Comparison of ENCODE assay signal across 36 mouse cellular contexts in the genomic region with DNA sequence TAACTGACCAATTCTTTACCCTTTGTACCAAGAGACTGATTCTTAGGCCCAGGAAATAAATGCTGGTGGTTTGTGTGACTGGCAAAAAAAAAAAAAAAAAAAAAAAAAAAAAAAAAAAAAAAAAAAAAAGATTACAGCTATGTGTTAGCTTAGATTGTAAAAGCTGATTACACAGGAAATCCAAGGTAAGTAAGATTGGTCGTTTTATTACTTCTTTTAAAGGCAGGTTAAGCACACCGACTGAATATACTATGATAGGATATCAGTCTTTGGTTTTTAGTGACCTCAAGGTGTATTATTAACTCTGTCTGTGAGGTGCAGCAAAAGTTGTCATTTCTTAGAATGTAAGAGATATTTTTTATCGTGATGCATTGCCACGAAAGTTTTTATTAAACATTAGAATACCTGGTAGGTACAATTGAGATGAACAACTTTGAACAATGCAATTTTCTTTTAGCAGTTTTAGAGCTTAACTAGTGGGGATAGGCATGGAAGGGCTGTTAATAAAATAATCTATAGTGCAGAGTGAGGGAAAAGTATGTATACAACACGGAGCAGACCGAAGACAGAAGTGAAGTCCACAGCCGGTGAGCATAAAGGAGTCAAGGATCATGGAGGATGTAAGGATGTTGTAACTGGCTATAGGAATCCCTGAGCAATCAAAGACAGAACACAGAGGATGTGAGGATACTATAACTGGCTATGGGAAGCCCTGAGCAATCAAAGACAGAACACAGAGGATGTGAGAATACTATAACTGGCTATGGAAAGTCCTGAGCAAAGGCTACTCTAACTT. TPM values are rescaled to one million over a fixed set of nuclear protein-coding genes. Genes with fewer than 3 reads are reported as not detected.
"Had no signal": no experiment of that assay in that cellular context is flagged by ENCODE, and none has a peak within 500 bp of the region (broad histone marks: within the 10 kb centered on the region; RNA-seq: fewer than 3 reads in every experiment).

No protein-coding gene starts in this region.

- H3K4me1 ChIP-seq: embryonic facial prominence, embryonic 10.5 days; embryonic facial prominence, embryonic 12.5 days; embryonic facial prominence, embryonic 13.5 days; embryonic facial prominence, embryonic 15.5 days; forebrain, embryonic 10.5 days; forebrain, embryonic 12.5 days; forebrain, embryonic 13.5 days; forebrain, embryonic 15.5 days had no signal

- H3K9ac ChIP-seq: embryonic facial prominence, embryonic 12.5 days; embryonic facial prominence, embryonic 13.5 days; embryonic facial prominence, embryonic 15.5 days; forebrain, embryonic 12.5 days; forebrain, embryonic 13.5 days; forebrain, embryonic 15.5 days; forebrain, postnatal 0 days had no signal

- H3K27me3 ChIP-seq: embryonic facial prominence, embryonic 12.5 days; embryonic facial prominence, embryonic 13.5 days; embryonic facial prominence, embryonic 15.5 days; forebrain, embryonic 12.5 days; forebrain, embryonic 13.5 days; forebrain, embryonic 15.5 days had no signal

- DNase-seq: cerebellum, adult 8-10 months; cerebellum, adult 9-10 months; cerebellum, adult 9-11 months; cerebellum, postnatal 36 days; embryo, embryonic 11 days; forebrain, postnatal 0 days; gastrocnemius, adult 2 months; gastrocnemius, postnatal 10 days; gastrocnemius, postnatal 14 days; gastrocnemius, postnatal 25 days; gastrocnemius, postnatal 36 days; heart, adult 18-20 months; heart, adult 2 months had no signal

- ATAC-seq: forebrain, embryonic 13.5 days; forebrain, embryonic 14.5 days; forebrain, embryonic 15.5 days; forebrain, embryonic 16.5 days; forebrain, postnatal 0 days had no signal

- H3K36me3 ChIP-seq: embryonic facial prominence, embryonic 10.5 days; embryonic facial prominence, embryonic 12.5 days; embryonic facial prominence, embryonic 13.5 days; embryonic facial prominence, embryonic 15.5 days; forebrain, embryonic 10.5 days; forebrain, embryonic 12.5 days; forebrain, embryonic 15.5 days had no signal

- H3K9me3 ChIP-seq: embryonic facial prominence, embryonic 10.5 days; embryonic facial prominence, embryonic 12.5 days; embryonic facial prominence, embryonic 13.5 days; embryonic facial prominence, embryonic 15.5 days; forebrain, embryonic 10.5 days; forebrain, embryonic 12.5 days; forebrain, embryonic 13.5 days; forebrain, embryonic 15.5 days had no signal

- H3K4me3 ChIP-seq: embryonic facial prominence, embryonic 10.5 days; embryonic facial prominence, embryonic 12.5 days; embryonic facial prominence, embryonic 13.5 days; embryonic facial prominence, embryonic 15.5 days; erythroblast, embryonic 14.5 days; forebrain, embryonic 10.5 days; forebrain, embryonic 12.5 days; forebrain, embryonic 13.5 days; forebrain, embryonic 15.5 days; gastrocnemius, adult 2 months; heart, adult 2 months had no signal

- H3K27ac ChIP-seq: embryonic facial prominence, embryonic 10.5 days; embryonic facial prominence, embryonic 12.5 days; embryonic facial prominence, embryonic 13.5 days; embryonic facial prominence, embryonic 15.5 days; forebrain, embryonic 10.5 days; forebrain, embryonic 12.5 days; forebrain, embryonic 13.5 days; forebrain, embryonic 15.5 days; gastrocnemius, adult 2 months; heart, adult 2 months had no signal

- H3K4me2 ChIP-seq: embryonic facial prominence, embryonic 12.5 days; embryonic facial prominence, embryonic 13.5 days; embryonic facial prominence, embryonic 15.5 days; forebrain, embryonic 12.5 days; forebrain, embryonic 13.5 days; forebrain, embryonic 15.5 days had no signal

RNA-seq across cellular contexts. Expression of a gene that starts 10.7 kb away (rescaled TPM):
- total RNA-seq: common myeloid progenitor, adult 5-6 weeks; forebrain, postnatal 0 days; gastrocnemius, adult 18-20 months; gastrocnemius, adult 2 months; gastrocnemius, adult 8-10 months; gastrocnemius, postnatal 10 days; gastrocnemius, postnatal 14 days; gastrocnemius, postnatal 25 days; gastrocnemius, postnatal 36 days; gastrocnemius, postnatal 4 days; granulocyte monocyte progenitor cell, adult 5-6 weeks; heart, adult 18-20 months; heart, adult 2 months; heart, adult 8-10 months had no signal
- polyA plus RNA-seq: cortical plate, adult 2 months; embryonic facial prominence, embryonic 10.5 days; embryonic facial prominence, embryonic 11.5 days; embryonic facial prominence, embryonic 12.5 days; embryonic facial prominence, embryonic 13.5 days; embryonic facial prominence, embryonic 14.5 days; embryonic facial prominence, embryonic 15.5 days; erythroblast, embryonic 14.5 days; forebrain, embryonic 10.5 days; forebrain, embryonic 11.5 days; forebrain, embryonic 12.5 days; forebrain, embryonic 13.5 days; forebrain, embryonic 14.5 days; forebrain, embryonic 15.5 days; forebrain, embryonic 16.5 days; gonadal fat pad, adult 2 months; heart, adult 2 months had no signal

RNA-seq across cellular contexts. Expression of a gene that starts 57.0 kb away (rescaled TPM):
- total RNA-seq: common myeloid progenitor, adult 5-6 weeks; forebrain, postnatal 0 days; gastrocnemius, adult 18-20 months; gastrocnemius, adult 2 months; gastrocnemius, adult 8-10 months; gastrocnemius, postnatal 10 days; gastrocnemius, postnatal 14 days; gastrocnemius, postnatal 25 days; gastrocnemius, postnatal 36 days; gastrocnemius, postnatal 4 days; granulocyte monocyte progenitor cell, adult 5-6 weeks; heart, adult 18-20 months; heart, adult 2 months; heart, adult 8-10 months had no signal
- polyA plus RNA-seq: cortical plate, adult 2 months; embryonic facial prominence, embryonic 10.5 days; embryonic facial prominence, embryonic 11.5 days; embryonic facial prominence, embryonic 12.5 days; embryonic facial prominence, embryonic 13.5 days; embryonic facial prominence, embryonic 14.5 days; embryonic facial prominence, embryonic 15.5 days; erythroblast, embryonic 14.5 days; forebrain, embryonic 10.5 days; forebrain, embryonic 11.5 days; forebrain, embryonic 12.5 days; forebrain, embryonic 13.5 days; forebrain, embryonic 14.5 days; forebrain, embryonic 15.5 days; forebrain, embryonic 16.5 days; forebrain, postnatal 0 days; frontal cortex, adult 2 months had no signal

RNA-seq across cellular contexts. Expression of a gene that starts 57.1 kb away (rescaled TPM):
- total RNA-seq: common myeloid progenitor, adult 5-6 weeks; forebrain, postnatal 0 days; gastrocnemius, adult 18-20 months; gastrocnemius, adult 2 months; gastrocnemius, adult 8-10 months; gastrocnemius, postnatal 10 days; gastrocnemius, postnatal 14 days; gastrocnemius, postnatal 25 days; gastrocnemius, postnatal 36 days; gastrocnemius, postnatal 4 days; granulocyte monocyte progenitor cell, adult 5-6 weeks; heart, adult 18-20 months; heart, adult 2 months; heart, adult 8-10 months had no signal
- polyA plus RNA-seq: cortical plate, adult 2 months; embryonic facial prominence, embryonic 10.5 days; embryonic facial prominence, embryonic 11.5 days; embryonic facial prominence, embryonic 12.5 days; embryonic facial prominence, embryonic 13.5 days; embryonic facial prominence, embryonic 14.5 days; embryonic facial prominence, embryonic 15.5 days; erythroblast, embryonic 14.5 days; forebrain, embryonic 10.5 days; forebrain, embryonic 11.5 days; forebrain, embryonic 12.5 days; forebrain, embryonic 13.5 days; forebrain, embryonic 14.5 days; forebrain, embryonic 15.5 days; forebrain, embryonic 16.5 days; forebrain, postnatal 0 days; frontal cortex, adult 2 months; gonadal fat pad, adult 2 months; heart, adult 2 months had no signal
